Mouse (Mus musculus) testis, postnatal 10 days (tissue): ENCODE results near the gene Syce2.
A peak's percentile ranks its signal among the peaks of the same experiment; 100 is the strongest.
"Not testable (repeated sequence)": the region's sequence is repeated elsewhere in the genome, so short reads cannot be mapped to it uniquely, and the experiment has no call there.

Experiments used
- DNase-seq: peaks from one replicate; pipeline ENCODE4 v3.0.0; 2021; ENCODE audit warnings: low spot score

Gene Syce2

DNA sequence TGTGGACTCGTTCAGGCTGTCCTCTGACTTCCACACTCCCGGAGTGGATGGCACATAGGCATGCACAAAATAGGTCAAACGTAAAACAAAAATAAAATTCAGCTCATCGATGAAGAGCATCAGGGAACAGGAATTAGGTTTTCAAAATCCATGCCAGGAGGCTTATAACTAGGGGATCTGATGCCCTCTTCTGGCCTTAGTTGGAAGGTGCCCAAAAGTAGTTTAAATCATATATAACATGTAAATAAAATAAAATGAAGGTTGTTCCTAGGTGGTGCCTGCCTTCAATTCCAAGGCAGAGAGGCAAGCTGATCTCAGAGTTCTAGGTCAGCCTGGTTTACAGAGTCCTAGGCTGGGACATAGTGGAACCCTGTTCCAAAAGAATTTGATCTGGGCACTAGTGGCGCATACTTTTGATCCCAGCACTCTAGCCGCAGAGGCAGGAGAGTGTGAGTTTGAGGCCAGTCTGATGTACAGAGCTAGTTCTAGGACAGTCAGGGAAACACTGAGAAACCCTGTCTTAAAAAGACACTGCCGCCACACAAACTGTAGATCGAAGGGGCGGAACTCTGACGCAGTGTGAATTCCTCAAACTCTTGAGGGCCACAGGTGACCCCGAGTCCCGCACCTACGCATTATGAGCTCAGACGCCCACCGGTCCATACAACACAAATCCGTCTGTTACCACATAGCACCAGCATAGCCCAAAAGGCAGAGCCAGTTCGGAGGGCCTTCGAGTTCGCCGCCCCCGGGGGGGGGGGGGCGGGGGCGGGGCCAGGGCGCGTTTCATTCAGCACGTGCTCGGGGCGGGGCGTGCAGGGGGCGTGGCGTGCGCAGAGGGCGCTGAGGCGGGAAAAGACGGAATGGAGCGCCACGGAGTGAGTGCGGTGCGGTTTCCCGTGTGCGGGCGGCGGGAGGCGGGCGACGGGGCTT is at the start of gene Syce2:
Syce2 (plus strand) TSS at position 736 of the 933 bp plus-strand sequence.
- DNase-seq, result peak; percentile 96

DNA sequence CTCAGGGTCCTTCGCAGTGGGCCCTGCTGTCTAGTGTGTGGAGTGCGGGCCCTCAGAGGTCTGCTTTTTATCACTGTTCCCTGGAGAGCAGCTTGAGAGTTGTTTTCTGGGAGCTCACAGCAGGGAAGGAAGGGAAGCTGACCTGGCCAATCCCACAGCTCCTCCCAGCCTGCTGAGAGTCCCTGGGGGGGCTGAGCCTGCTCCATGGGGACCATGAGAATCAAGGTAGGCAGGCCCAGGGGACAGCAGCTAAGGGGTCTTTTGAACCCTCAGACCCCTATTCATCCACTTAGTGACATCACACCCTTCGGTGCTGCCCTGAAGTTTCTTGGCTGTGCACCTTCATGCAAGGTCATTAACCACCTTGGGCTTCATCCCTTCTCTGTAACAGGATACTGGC is 49.2 kb upstream of the Syce2 start, which contains the start of gene Dand5:
Dand5 (minus strand) TSS at position 101 of the 400 bp plus-strand sequence.
- no peak for DNase-seq

DNA sequence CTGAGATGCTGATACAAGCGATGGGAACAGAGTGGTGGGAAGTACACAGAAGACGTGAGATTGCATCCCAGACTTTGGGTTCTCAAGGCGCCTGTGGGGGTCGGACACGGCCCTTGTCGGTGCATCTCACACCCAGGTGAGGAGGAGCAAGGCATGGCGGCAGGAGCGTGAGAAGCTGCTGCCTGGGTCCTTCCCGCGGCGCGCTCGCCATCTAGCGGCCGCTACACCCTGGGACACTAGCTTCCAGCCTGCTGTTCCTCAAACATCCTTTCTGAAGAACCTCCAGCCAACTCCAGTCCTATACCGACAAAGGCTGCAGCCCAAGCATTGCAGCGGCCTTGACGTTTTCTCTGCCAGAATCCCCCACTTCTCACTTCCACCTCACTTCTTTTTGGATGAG is 48.3 kb upstream of the Syce2 start:
- peak; percentile 80 for DNase-seq

DNA sequence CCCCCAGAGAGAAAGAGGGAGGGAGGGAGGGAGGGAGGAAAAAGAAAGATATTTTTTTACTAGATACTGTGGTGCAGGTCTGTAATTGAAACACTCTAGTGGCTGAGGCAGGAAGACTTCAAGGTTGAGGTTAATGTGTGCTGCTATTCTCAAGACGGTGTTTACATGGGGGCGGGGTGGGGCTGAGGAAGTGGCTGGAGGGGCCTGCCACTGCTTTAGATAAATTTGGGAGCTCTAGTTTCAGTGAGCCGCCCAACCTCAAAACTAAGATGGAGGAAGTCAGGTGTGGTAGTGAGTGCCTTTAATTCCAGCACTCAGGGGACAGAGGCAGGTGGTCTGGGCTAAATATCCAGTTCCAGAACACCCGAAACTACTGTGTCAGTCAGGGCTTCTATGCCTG is 46.3 kb upstream of the Syce2 start:
- DNase-seq, result no peak

DNA sequence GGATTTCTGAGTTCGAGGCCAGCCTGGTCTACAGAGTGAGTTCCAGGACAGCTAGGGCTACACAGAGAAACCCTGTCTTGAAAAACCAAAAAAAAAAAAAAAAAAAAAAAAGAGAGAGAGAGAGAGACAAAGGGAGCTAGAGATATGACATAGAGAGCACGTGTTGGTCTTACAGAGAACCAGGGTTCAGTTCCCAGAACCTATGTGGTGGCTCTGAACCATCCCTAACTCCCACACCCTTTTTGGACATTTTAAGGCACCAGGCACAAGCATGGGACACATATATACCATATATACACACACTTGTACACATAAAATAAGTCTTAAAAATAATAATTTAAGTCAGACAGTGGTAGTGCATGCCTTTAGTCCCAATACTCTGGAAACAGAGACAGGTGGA is 45.4 kb upstream of the Syce2 start:
- DNase-seq, result not testable (repeated sequence)

DNA sequence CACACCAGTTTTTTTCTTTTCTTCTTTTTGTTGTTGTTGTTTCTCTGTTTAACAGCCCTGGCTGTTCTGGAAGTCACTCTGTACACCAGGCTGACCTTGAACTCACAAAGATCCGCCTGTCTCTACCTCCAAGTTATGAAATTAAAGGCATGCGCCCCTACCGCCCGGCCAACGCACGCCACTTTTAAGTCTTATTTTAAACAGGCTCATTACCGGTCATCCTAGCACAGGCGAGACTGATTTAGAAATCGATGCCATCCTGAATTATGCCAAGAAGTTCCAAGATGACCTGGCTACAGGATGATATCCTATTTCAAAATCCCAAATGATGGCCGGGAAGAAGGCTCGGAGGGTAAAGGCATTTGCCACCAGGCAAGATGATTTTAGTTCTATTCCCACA is 40.4 kb upstream of the Syce2 start, which contains the start of gene Gadd45gip1:
Gadd45gip1 (plus strand) TSS at position 33 of the 400 bp plus-strand sequence.
- peak; percentile 62 for DNase-seq

DNA sequence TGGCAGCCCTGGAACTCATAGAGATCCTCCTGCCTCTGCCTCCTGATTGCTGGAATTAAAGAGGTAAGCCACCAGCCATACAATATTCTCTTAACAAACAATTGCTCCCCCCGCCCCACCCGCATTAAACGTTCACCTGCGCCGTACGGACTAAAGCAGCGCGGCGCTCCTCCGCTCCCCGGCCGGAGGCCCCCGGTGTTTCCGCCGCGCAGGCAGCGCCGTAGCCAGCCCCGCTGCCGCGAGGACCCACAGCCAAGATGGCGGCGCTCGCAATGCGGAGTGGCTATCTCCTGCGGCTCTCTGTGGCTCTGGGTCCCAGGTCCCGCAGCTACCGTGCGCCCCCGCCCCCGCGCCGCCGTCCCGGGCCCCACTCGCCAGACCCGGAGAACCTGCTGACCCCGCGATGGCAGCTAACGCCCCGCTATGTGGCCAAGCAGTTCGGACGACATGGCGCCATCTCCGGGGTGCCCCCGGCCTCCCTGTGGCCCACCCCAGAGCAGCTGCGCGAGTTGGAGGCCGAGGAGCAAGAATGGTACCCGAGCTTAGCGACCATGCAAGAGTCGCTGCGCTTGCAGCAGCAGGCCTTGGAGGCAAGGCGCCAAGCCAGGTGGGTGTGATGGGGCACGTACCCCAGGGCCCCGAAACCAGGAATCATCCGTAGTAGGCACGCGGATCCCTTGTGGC is 39.7 kb upstream of the Syce2 start:
- DNase-seq, result peak; percentile 88

DNA sequence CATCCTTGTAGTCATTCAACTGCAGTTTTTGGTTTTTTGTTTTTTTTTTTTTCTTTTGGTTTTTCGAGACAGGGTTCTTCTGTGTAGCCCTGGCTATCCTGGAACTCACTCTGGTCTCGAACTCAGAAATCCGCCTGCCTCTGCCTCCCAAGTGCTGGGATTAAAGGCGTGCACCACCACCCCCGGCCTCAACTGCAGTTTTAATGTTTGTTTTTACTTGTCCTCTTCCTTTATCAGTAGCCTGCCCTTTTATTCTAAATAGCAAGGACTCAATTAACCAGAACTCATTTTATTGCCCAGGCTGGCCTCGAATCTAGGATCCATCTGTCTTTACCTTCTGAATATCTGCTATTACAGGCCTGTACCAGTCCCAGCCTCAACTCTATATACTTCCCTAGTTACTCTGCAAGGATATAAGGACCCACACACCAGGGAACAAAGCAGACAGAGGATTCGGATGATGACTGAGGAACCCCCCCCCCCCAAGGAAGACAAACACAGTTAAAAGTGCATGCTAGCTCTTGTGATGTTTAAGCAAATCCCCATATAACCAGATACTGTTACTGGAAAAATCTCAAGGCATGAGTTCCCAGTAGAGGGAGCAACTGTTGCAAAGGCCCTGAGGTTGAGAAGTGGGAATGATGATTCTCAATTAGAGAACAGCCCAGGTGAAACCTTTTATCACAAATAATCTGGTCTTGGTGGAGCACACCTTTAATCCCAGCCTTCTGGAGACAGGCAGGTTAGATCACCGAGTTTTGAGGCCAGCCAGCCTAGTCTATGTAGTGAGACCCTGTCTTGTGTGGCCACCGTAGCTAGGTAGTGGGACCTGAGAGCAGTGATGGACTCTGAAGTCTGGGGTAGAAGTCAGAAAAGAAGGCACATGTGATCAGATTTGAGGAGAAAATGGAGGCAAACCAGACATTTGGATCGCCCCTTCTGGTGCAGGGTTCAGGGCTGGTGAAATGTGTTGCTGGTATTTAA is 38.9 kb upstream of the Syce2 start:
- DNase-seq, result no peak

DNA sequence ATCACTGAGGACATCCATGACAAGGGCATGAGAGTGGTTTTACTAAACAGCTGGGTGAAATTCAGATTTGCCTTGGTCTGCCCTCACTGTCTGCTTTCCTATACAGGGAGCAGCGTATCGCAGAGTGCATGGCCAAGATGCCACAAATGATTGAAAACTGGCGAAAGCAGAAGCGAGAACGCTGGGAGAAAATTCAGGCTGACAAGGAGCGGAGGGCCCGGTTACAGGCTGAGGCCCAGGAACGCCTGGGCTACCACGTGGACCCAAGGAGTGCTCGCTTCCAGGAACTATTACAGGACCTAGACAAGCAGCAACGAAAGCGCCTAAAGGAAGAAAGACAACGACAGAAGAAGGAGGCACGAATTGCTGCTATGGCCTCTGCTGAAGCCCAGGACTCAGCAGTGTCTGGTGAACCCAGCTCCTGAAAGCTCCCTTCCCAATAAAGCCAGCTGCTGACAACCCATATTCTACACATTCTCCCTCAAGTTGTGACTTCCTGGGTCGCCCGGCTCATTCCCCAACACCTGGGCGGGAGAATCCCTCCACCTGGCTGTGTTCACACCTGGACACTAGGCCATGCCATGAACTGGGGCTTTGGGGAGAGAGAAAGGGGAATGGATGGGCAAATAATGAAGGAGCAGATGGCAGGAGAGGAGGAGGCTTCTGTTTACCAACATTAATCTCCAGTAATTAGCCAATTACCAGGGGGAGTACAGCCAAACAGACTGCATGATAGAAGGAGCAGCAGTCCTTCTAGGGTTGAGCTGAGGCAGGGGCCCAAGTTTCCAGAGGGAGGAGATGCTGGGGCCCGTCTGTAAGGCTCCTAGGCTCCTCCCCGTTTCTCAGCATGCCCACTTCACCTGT is 37.7 kb upstream of the Syce2 start:
- DNase-seq, result no peak

DNA sequence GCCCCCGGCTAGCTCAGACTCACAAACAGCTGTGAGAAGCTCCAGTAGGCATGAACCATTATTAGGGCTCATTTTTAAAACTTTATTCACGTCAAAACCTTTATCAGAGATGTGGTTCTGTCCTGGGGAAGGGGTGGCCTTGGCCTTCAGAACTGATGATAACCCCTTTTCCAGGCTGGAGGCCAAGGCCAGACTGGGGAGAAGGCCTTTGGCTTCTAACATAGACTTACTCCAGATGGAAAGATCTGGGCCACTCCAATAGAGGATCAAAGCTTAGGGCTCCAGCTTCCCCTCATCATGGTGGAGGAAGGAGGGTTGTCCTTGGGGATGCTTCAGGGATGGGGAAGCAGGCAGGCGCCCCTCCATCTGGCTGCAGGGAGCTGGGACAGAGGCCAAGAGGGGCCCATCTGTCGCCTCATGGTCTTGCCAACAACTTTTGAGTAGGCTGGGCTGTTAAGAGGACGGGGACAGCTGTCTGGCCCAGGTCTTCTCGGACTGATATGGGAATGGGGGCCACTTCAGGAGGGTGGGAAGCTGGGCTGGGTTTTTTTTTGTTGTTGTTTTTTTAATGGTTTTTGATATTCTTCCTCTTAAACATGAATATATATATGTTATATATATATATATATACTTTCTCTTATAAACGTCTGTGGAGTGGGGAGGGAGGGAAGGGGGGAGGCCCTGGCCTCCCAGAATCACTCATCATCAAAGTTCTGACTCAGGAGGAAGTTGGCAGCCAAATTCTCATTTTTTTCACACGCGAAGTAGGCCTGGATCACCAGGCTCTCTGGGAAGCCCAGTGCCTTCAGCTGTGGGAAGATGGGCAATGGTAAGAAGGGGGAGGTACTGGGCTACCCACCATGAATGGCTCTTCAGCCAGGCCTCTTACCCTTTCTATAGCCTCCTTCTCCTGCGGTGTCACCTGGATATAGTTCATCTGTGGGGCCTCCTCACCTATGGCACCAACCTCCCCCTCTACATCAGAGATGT is 36.8 kb upstream of the Syce2 start:
- peak; percentile 73 for DNase-seq

DNA sequence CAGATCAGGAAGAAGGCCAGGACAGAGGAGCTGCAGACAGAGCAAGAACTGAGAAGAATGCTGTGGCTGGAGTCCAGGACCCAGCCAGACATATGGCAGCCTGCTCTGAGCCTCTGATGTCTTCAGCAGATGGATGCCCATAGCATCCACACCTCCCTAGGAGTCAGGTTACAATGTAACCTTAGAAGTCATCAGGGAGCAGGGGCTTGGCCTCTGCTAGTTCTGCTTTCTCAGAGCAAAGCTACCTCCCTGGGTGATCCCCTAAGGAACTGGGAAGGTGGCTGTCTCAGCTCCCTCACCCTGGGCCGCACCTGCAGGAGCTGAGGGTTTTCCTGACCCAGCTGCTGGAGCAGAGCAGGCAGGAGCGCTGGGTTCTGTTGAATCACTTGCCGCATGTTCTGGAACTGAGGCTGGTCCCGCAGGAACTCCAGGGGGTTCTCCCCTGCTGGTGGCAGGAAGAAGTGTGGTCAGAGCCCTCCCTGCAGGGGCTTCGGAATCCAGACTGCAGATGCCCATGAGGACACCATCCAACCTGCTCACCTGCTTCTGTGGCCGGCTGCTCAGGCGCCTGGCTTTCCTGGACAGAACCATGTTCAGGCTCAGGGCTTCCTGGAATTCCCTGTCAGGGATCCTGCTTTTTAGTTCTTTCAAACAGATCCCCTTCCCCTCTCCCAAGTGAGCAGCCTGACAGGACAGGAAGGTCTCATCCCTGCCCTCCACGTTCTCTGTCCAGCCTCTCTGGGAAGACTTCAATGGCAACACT is 34.6 kb upstream of the Syce2 start:
- DNase-seq, result no peak

DNA sequence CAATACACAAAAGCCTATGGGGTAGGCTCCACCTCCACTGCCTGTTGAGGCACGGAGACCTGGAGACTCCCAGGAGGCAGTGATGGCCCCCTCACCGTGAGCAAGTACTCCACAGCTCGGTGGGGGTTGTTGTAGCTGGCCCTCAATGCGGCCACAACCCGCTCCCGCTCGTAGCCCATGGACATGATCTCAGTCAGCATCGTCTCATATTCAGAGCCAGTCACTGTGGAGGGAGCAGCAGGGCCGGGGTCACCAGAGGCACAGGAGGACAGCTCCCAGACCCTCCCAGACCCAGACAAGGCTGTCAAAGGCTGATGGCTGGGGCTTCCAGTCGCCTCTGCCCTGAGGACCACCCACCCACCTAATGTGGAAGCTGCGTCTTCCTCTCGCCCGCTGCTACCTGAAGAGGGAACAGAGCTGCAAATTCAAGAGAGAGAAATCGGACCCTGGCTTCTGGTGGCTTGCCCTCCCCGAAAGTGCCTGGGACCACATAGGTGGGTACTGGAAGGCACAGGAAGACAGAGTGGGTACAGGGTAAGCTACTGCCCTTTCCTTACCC is 33.9 kb upstream of the Syce2 start:
- no peak for DNase-seq

DNA sequence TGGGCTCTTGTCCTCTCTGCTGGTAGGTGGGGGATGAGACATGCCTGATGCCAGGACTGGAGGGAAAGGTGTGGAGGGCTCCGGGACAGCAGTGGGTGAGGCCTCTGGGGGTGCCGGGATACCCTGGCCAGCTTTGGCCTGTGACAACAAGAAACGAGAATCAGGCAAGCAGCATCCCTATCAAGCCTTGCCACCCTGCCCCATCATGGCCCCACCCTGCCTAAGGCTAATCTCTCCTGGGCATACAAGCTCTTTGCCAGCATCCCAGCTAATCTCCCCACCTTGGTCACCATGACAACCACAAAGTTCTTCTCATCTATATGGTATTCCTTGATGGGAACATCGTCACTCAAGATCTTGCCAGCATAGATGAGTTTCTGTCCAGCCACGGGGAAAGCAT is 33.4 kb upstream of the Syce2 start:
- DNase-seq, result no peak

DNA sequence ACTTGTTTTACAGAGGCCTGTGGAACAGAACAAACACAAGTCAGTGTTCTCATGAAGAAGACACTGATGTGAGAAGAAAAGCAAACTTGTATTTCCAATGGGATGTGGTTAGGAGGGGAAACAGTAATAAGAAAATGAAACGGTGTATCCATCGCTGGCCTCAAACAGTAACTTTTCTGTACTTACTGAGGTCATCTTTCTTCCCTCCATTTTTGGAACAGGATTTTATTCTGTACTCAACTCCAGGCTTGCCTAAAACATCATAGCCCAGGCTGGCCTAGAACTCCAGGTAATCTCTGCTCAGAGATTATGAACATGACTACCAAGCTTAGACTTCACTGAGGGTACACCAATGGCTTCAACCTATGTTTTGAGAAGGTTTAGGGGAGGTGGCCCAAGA is 32.5 kb upstream of the Syce2 start:
- no peak for DNase-seq

DNA sequence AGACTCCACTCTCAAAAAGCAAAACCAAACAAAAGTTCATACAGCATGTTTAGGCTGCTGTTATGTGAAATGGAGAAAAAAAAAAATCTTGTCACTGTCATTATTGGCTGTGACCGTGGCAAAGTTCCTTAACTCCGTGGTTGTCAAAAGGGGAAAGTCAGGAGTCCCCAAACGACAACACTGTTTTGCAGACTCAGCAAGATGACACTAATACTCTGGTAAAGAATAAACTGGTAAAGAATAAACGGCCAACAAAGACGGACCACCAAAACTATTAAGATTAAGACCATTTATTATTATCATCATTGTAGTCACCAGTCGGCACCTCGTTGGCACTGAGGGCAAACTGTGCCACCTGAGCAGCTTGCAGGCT is 32.0 kb upstream of the Syce2 start:
- DNase-seq, result no peak

DNA sequence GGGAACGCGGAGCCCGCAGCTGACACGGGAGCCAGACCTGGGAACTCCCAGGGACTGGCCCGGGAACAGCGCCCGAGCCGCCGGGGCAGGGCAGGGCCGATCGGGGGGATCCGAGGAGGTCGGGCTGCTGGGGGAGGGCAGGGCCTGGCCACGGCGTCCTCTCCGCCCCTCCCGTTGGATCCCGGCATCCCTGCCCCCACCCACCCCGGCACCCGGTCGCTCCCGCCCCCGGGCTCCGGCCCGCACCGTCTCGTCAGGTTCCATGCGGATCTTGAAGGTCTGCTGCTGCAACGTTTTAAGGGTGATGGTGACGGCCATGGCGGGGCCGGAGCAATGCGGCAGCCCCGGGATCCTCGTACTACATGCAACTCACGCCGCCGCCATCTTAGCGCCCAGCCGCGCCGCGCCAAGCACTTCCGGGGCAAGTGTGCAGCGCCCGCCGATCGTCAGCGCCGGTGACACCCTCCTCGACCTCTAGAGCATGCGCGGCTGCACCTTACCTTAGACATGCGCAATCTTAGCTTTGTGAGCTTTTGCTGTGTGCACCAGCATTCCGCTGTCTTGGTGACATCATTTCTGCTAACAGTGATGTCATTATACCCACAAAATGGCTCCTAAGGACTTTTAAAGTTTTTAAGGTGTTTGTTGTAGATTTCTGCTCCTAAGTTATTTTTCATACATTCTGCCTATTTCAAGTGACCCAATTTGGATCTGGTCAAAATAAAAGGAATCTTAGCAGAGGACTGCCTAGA is 31.5 kb upstream of the Syce2 start, which contains the start of gene Rad23a:
Rad23a (minus strand) TSS at position 418 of the 752 bp plus-strand sequence.
- DNase-seq, result peak; percentile 91

DNA sequence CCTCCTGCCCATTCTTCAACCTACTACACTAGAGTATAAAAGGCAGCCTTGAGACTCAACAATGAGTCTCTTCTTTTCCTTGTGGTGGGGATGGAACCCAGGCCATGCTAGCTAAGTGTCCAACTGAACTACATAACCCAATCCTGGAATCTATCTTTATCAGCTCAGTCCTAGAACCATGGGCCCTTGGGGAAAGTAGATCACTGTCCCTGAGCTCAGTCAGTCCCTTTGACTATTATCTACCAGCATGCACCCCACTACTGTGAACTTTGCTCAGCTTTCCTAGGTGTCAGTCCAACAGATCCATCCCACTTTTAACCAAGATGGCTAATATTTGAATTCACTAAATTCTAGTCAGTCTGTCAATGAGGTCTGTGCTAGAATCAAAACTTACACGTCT is 30.4 kb upstream of the Syce2 start:
- DNase-seq, result no peak
